Mouse (Mus musculus): Measurements from ENCODE around the gene Pimreg. TPM values are rescaled to one million over a fixed set of nuclear protein-coding genes. Genes with fewer than 3 reads are reported as not detected.

Pimreg gene
- polyA plus RNA-seq, 1 experiment from 2014 or later: 140 TPM

- ATAC-seq (ENCODE audit: low FRiP score, low TSS enrichment): no peak
- Histone ChIP-seq H3K4me1 (ENCODE audit: control insufficient read depth, insufficient read depth, low read length) (no peaks in the 10 kb centered on the region), H3K27me3 (ENCODE audit: control insufficient read depth, insufficient read depth, low read length) (no peaks in the 10 kb centered on the region), H3K4me3 (ENCODE audit: low read length) (no peak overlapping the region), H3K27ac (ENCODE audit: low read depth, low read length) (no peak overlapping the region), H3K9me3 (ENCODE audit: control insufficient read depth, low read length) (peaks cover 10% of the 10 kb centered on the region; the same call in 1 of the 2 replicates), H3K9ac (ENCODE audit: low read depth, low read length) (no peak overlapping the region), H3K36me3 (ENCODE audit: control insufficient read depth, insufficient read depth, low read length) (no peaks in the 10 kb centered on the region), H3K4me2 (replicated peaks; ENCODE audit: low read depth, low read length) (no peak overlapping the region)
- WGBS: 51% methylated on average over 6 of the region's 6 CpGs
Observed at GRCm38 (mm10) chr11:72066330-72066729, 24.5 kb downstream of the Pimreg start.

- 77% methylated on average over 5 of the region's 5 CpGs for WGBS
- Histone ChIP-seq H3K4me2 (replicated peaks; ENCODE audit: low read depth, low read length) (no peak overlapping the region), H3K9ac (ENCODE audit: low read depth, low read length) (no peak overlapping the region), H3K27ac (ENCODE audit: low read depth, low read length) (no peak overlapping the region), H3K9me3 (ENCODE audit: control insufficient read depth, low read length) (peaks cover 10% of the 10 kb centered on the region; the same call in 1 of the 2 replicates), H3K27me3 (ENCODE audit: control insufficient read depth, insufficient read depth, low read length) (no peaks in the 10 kb centered on the region), H3K4me3 (ENCODE audit: low read length) (no peak overlapping the region), H3K4me1 (ENCODE audit: control insufficient read depth, insufficient read depth, low read length) (no peaks in the 10 kb centered on the region), H3K36me3 (ENCODE audit: control insufficient read depth, insufficient read depth, low read length) (no peaks in the 10 kb centered on the region)
- no peak for ATAC-seq (ENCODE audit: low FRiP score, low TSS enrichment)
Observed at GRCm38 (mm10) chr11:72067326-72067725, 25.5 kb downstream of the Pimreg start.

- Histone ChIP-seq H3K9me3 (ENCODE audit: control insufficient read depth, low read length) (peaks cover 10% of the 10 kb centered on the region; the same call in 1 of the 2 replicates), H3K4me3 (ENCODE audit: low read length) (no peak overlapping the region), H3K4me2 (replicated peaks; ENCODE audit: low read depth, low read length) (no peak overlapping the region), H3K27me3 (ENCODE audit: control insufficient read depth, insufficient read depth, low read length) (no peaks in the 10 kb centered on the region), H3K36me3 (ENCODE audit: control insufficient read depth, insufficient read depth, low read length) (no peaks in the 10 kb centered on the region), H3K27ac (ENCODE audit: low read depth, low read length) (no peak overlapping the region), H3K4me1 (ENCODE audit: control insufficient read depth, insufficient read depth, low read length) (no peaks in the 10 kb centered on the region), H3K9ac (ENCODE audit: low read depth, low read length) (no peak overlapping the region)
- ATAC-seq (ENCODE audit: low FRiP score, low TSS enrichment): no peak
- WGBS: 68% methylated on average over 7 of the region's 7 CpGs
Observed at GRCm38 (mm10) chr11:72068026-72068425, 26.2 kb downstream of the Pimreg start.

- no peak overlapping the region for H3K4me2 ChIP-seq (replicated peaks; ENCODE audit: low read depth, low read length)
- 76% methylated on average over 9 of the region's 9 CpGs for WGBS
- H3K36me3 ChIP-seq (ENCODE audit: control insufficient read depth, insufficient read depth, low read length): no peaks in the 10 kb centered on the region
- no peak overlapping the region for H3K27ac ChIP-seq (ENCODE audit: low read depth, low read length)
- no peak overlapping the region for H3K4me3 ChIP-seq (ENCODE audit: low read length)
- ATAC-seq (ENCODE audit: low FRiP score, low TSS enrichment): no peak
- H3K9ac ChIP-seq (ENCODE audit: low read depth, low read length): no peak overlapping the region
- H3K9me3 ChIP-seq (ENCODE audit: control insufficient read depth, low read length): no peaks in the 10 kb centered on the region
- no peaks in the 10 kb centered on the region for H3K27me3 ChIP-seq (ENCODE audit: control insufficient read depth, insufficient read depth, low read length)
- no peaks in the 10 kb centered on the region for H3K4me1 ChIP-seq (ENCODE audit: control insufficient read depth, insufficient read depth, low read length)
Observed at GRCm38 (mm10) chr11:72070733-72071132, 28.9 kb downstream of the Pimreg start.

GRCm38 (mm10) chr11:72072331-72072905 lies 30.6 kb downstream of the Pimreg start:
- peak; percentile 46; the same call in 1 of the 2 replicates for ATAC-seq (ENCODE audit: low FRiP score, low TSS enrichment)
- H3K9me3 ChIP-seq (ENCODE audit: control insufficient read depth, low read length): no peaks in the 10 kb centered on the region
- no peaks in the 10 kb centered on the region for H3K36me3 ChIP-seq (ENCODE audit: control insufficient read depth, insufficient read depth, low read length)
- no peaks in the 10 kb centered on the region for H3K4me1 ChIP-seq (ENCODE audit: control insufficient read depth, insufficient read depth, low read length)
- WGBS: 12% methylated on average over 6 of the region's 6 CpGs
- no peaks in the 10 kb centered on the region for H3K27me3 ChIP-seq (ENCODE audit: control insufficient read depth, insufficient read depth, low read length)
- H3K4me3 ChIP-seq (ENCODE audit: low read length): no peak overlapping the region
- H3K9ac ChIP-seq (ENCODE audit: low read depth, low read length): no peak overlapping the region
- no peak overlapping the region for H3K27ac ChIP-seq (ENCODE audit: low read depth, low read length)
- H3K4me2 ChIP-seq (replicated peaks; ENCODE audit: low read depth, low read length): no peak overlapping the region

GRCm38 (mm10) chr11:72074230-72074629 lies 32.4 kb downstream of the Pimreg start:
- Histone ChIP-seq H3K27ac (ENCODE audit: low read depth, low read length) (no peak overlapping the region), H3K4me1 (ENCODE audit: control insufficient read depth, insufficient read depth, low read length) (no peaks in the 10 kb centered on the region), H3K27me3 (ENCODE audit: control insufficient read depth, insufficient read depth, low read length) (no peaks in the 10 kb centered on the region), H3K9ac (ENCODE audit: low read depth, low read length) (no peak overlapping the region), H3K9me3 (ENCODE audit: control insufficient read depth, low read length) (no peaks in the 10 kb centered on the region), H3K4me3 (ENCODE audit: low read length) (no peak overlapping the region), H3K36me3 (ENCODE audit: control insufficient read depth, insufficient read depth, low read length) (no peaks in the 10 kb centered on the region), H3K4me2 (replicated peaks; ENCODE audit: low read depth, low read length) (no peak overlapping the region)
- WGBS: 73% methylated on average over 13 of the region's 13 CpGs
- ATAC-seq (ENCODE audit: low FRiP score, low TSS enrichment): no peak

GRCm38 (mm10) chr11:72078056-72078455 lies 36.2 kb downstream of the Pimreg start:
- no peak overlapping the region for H3K4me3 ChIP-seq (ENCODE audit: low read length)
- no peaks in the 10 kb centered on the region for H3K4me1 ChIP-seq (ENCODE audit: control insufficient read depth, insufficient read depth, low read length)
- H3K27ac ChIP-seq (ENCODE audit: low read depth, low read length): no peak overlapping the region
- no peaks in the 10 kb centered on the region for H3K27me3 ChIP-seq (ENCODE audit: control insufficient read depth, insufficient read depth, low read length)
- no peaks in the 10 kb centered on the region for H3K9me3 ChIP-seq (ENCODE audit: control insufficient read depth, low read length)
- no peak overlapping the region for H3K9ac ChIP-seq (ENCODE audit: low read depth, low read length)
- WGBS: 50% methylated on average over 3 of the region's 3 CpGs
- H3K36me3 ChIP-seq (ENCODE audit: control insufficient read depth, insufficient read depth, low read length): no peaks in the 10 kb centered on the region
- ATAC-seq (ENCODE audit: low FRiP score, low TSS enrichment): no peak
- no peak overlapping the region for H3K4me2 ChIP-seq (replicated peaks; ENCODE audit: low read depth, low read length)

GRCm38 (mm10) chr11:72078647-72079046 lies 36.8 kb downstream of the Pimreg start:
- H3K4me2 ChIP-seq (replicated peaks; ENCODE audit: low read depth, low read length): no peak overlapping the region
- no peaks in the 10 kb centered on the region for H3K4me1 ChIP-seq (ENCODE audit: control insufficient read depth, insufficient read depth, low read length)
- no peak overlapping the region for H3K27ac ChIP-seq (ENCODE audit: low read depth, low read length)
- H3K36me3 ChIP-seq (ENCODE audit: control insufficient read depth, insufficient read depth, low read length): no peaks in the 10 kb centered on the region
- H3K9me3 ChIP-seq (ENCODE audit: control insufficient read depth, low read length): no peaks in the 10 kb centered on the region
- H3K27me3 ChIP-seq (ENCODE audit: control insufficient read depth, insufficient read depth, low read length): no peaks in the 10 kb centered on the region
- 55% methylated on average over 4 of the region's 4 CpGs for WGBS
- H3K4me3 ChIP-seq (ENCODE audit: low read length): no peak overlapping the region
- ATAC-seq (ENCODE audit: low FRiP score, low TSS enrichment): no peak
- H3K9ac ChIP-seq (ENCODE audit: low read depth, low read length): no peak overlapping the region

GRCm38 (mm10) chr11:72080461-72080860 lies 38.6 kb downstream of the Pimreg start:
- Histone ChIP-seq H3K36me3 (ENCODE audit: control insufficient read depth, insufficient read depth, low read length) (no peaks in the 10 kb centered on the region), H3K9ac (ENCODE audit: low read depth, low read length) (no peak overlapping the region), H3K4me2 (replicated peaks; ENCODE audit: low read depth, low read length) (no peak overlapping the region), H3K4me1 (ENCODE audit: control insufficient read depth, insufficient read depth, low read length) (no peaks in the 10 kb centered on the region), H3K9me3 (ENCODE audit: control insufficient read depth, low read length) (no peaks in the 10 kb centered on the region), H3K4me3 (ENCODE audit: low read length) (no peak overlapping the region), H3K27ac (ENCODE audit: low read depth, low read length) (no peak overlapping the region), H3K27me3 (ENCODE audit: control insufficient read depth, insufficient read depth, low read length) (no peaks in the 10 kb centered on the region)
- WGBS: 85% methylated on average over 6 of the region's 6 CpGs
- no peak for ATAC-seq (ENCODE audit: low FRiP score, low TSS enrichment)

All from kidney, embryonic 14.5 days (tissue).